Mouse (Mus musculus) hindbrain, embryonic 16.5 days (tissue): ENCODE measurements around the gene Cst11. TPM values are rescaled to one million over a fixed set of nuclear protein-coding genes. Genes with fewer than 3 reads are reported as not detected.
A peak's percentile ranks its signal among the peaks of the same experiment; 100 is the strongest.

Experiments
- ATAC-seq: fragments of 200-750 bp; cut with Nextera tagmentation; 2 replicates; pipeline ENCODE4 v1.8.0; 2017; ENCODE audit warnings: moderate TSS enrichment, moderate library complexity
- H3K27ac ChIP-seq: fragments of 300-500 bp; sonication (generic); 2 replicates; pipeline ENCODE4 v1.5.1; 2014; ENCODE audit warnings: low read depth, mild to moderate bottlenecking, control low read depth, low read length, moderate library complexity
- H3K27me3 ChIP-seq: fragments of 300-500 bp; sonication (generic); replicated peaks from 2 replicates; pipeline ENCODE4 v1.6.1; 2014; ENCODE audit warnings: low read length; ENCODE audit not compliant: control insufficient read depth, insufficient read depth
- H3K36me3 ChIP-seq: fragments of 300-500 bp; sonication (generic); 2 replicates; pipeline ENCODE4 v1.6.1; 2014; ENCODE audit warnings: mild to moderate bottlenecking, low read length, moderate library complexity, mixed read lengths; ENCODE audit not compliant: control insufficient read depth, insufficient read depth
- H3K4me1 ChIP-seq: fragments of 300-500 bp; sonication (generic); 2 replicates; pipeline ENCODE4 v1.6.1; 2014; ENCODE audit warnings: low read depth, low read length; ENCODE audit not compliant: control insufficient read depth, insufficient read depth
- H3K4me2 ChIP-seq: fragments of 300-500 bp; sonication (generic); 2 replicates; pipeline ENCODE4 v1.6.1; 2014; ENCODE audit warnings: mild to moderate bottlenecking, low read length, control low read depth, moderate library complexity
- H3K4me3 ChIP-seq: fragments of 300-500 bp; sonication (generic); 2 replicates; pipeline ENCODE4 v1.5.1; 2014; ENCODE audit warnings: mild to moderate bottlenecking, low read length, control low read depth, moderate library complexity
- H3K9ac ChIP-seq: fragments of 300-500 bp; sonication (generic); 2 replicates; pipeline ENCODE4 v1.6.1; 2014; ENCODE audit warnings: low read depth, mild to moderate bottlenecking, control low read depth, low read length, moderate library complexity
- H3K9me3 ChIP-seq: fragments of 300-500 bp; sonication (generic); 2 replicates; pipeline ENCODE4 v1.6.1; 2014; ENCODE audit warnings: mild to moderate bottlenecking, low read length, moderate library complexity; ENCODE audit not compliant: control insufficient read depth
- WGBS: fragments of 180-500 bp; shearing (Covaris S2); extraction: QIAGEN DNeasy Blood & Tissue Kit; methylation state at CpG from one replicate; pipeline ENCODE4 v1.1.7; 2014; 5-methylcytosine and 5-hydroxymethylcytosine counted together
- polyA plus RNA-seq: library from polyadenylated mRNA; unstranded; fragments of >200 nt; fragmentation: Nextera tagmentation; extraction: Ambion mirVana; gene quantifications from 2 replicates; pipeline ENCODE4 v1.2.1, GENCODE M21; 2015

The Cst11 gene
- polyA plus RNA-seq, 1 experiment from 2014 or later: not detected

DNA sequence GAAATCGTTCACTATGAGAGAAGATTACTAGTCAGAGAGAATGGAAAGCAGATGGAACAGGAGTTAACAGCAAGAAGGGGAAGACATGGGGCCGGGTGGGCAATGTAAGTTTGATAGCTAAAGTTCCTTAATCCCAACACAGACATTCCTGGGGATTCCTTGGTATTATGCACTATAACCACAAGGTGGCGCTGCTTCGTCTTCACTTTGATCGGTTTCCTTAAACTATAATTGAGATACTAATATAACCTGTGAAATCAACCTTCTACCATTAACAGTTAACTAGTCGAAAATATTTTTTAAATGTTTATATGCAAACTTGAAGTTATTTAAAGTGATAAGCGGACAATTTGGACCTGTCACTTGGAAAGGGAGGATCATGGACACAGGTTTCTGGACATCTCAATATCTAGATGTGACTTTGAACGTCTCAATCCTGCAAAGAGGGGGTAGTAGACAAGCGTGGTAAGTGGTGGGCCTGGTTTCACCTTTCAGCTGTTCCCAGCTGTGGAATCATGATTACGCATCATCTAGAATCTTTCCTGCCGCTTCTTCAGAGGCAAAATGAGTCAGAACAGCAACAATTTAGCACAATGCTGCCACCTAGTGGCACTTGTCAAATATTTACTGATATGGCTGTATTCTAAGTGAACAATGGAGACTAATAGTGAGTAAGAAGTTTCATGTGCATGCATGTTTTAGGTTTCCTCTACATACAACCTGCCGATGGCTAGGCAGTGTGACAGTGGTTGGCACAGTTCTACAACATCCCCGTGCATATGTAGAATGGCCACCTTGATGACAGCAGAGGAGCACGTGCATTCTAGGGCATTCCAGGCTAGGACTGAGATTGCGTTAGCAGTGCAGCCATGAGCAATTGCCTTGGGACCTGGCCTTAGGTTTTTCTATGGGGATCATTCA lies 19.1 kb downstream of the Cst11 start:
- Histone ChIP-seq H3K9ac (peak overlapping the region; percentile 54; the same call in 1 of the 2 replicates), H3K27me3 (0 out of 2 replicates have a peak, but pooled peaks cover 2% of the 10 kb centered on the region), H3K27ac (0 out of 2 replicates have a peak overlapping the region, but pooled peaks have one; percentile 35), H3K36me3 (no peaks in the 10 kb centered on the region), H3K4me3 (peak overlapping the region; percentile 41), H3K4me2 (peak overlapping the region; percentile 73), H3K4me1 (no peaks in the 10 kb centered on the region), H3K9me3 (no peaks in the 10 kb centered on the region)
- peak; percentile 95 for ATAC-seq
- 18% methylated on average over 15 of the region's 15 CpGs for WGBS

DNA sequence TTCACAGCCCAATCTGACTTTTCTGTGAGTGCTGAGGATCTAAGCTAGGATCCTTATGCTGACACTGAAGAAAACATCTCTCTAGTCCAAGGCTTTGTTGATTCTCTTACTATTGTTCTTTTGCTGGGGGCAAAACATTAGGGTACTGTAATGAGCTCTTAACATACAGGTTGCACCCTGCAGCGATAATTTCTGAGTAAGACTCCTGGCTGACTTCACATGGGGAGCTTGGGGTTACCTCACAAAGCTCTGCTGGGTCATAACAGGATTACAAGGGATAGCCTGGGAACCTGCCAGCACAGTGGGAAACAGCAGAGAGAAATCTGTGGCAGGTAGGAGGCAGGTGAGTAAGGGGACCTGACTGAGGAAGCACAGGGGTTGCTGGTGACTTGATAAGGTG lies 21.2 kb downstream of the Cst11 start, which contains the start of gene Cstl1:
Gene Cstl1 (plus strand): TSS at position 301 of the 400 bp plus-strand sequence.
- ATAC-seq: no peak
- no peak within 1 kb of the TSS for H3K27ac ChIP-seq
- 85% methylated on average over 1 of the region's 1 CpGs for WGBS
- no peak within 1 kb of the TSS for H3K4me3 ChIP-seq
- H3K27me3 ChIP-seq: 0 out of 2 replicates have a peak, but pooled peaks cover 2% of the 10 kb centered on the region
- no peaks in the 10 kb centered on the region for H3K4me1 ChIP-seq
- no peak within 1 kb of the TSS for H3K4me2 ChIP-seq
- H3K36me3 ChIP-seq: no peaks in the 10 kb centered on the region
- no peak within 1 kb of the TSS for H3K9ac ChIP-seq
- H3K9me3 ChIP-seq: no peaks in the 10 kb centered on the region

- H3K9me3 ChIP-seq: no peaks in the 10 kb centered on the region
- H3K36me3 ChIP-seq: no peaks in the 10 kb centered on the region
- H3K4me1 ChIP-seq: no peaks in the 10 kb centered on the region
- WGBS: 85% methylated on average over 3 of the region's 3 CpGs
- no peak overlapping the region for H3K9ac ChIP-seq
- no peak overlapping the region for H3K4me2 ChIP-seq
- H3K4me3 ChIP-seq: no peak overlapping the region
- no peaks in the 10 kb centered on the region for H3K27me3 ChIP-seq
- no peak for ATAC-seq
- H3K27ac ChIP-seq: no peak overlapping the region
Observed at GRCm38 (mm10) chr2:148743846-148744407, 27.4 kb downstream of the Cst11 start.

- H3K9ac ChIP-seq: no peak overlapping the region
- 63% methylated on average over 3 of the region's 3 CpGs for WGBS
- no peaks in the 10 kb centered on the region for H3K4me1 ChIP-seq
- no peaks in the 10 kb centered on the region for H3K36me3 ChIP-seq
- H3K9me3 ChIP-seq: no peaks in the 10 kb centered on the region
- no peak overlapping the region for H3K27ac ChIP-seq
- no peak overlapping the region for H3K4me3 ChIP-seq
- no peak overlapping the region for H3K4me2 ChIP-seq
- ATAC-seq: peak; percentile 70; the same call in 1 of the 2 replicates
- no peaks in the 10 kb centered on the region for H3K27me3 ChIP-seq
Observed at GRCm38 (mm10) chr2:148743001-148743400, 28.3 kb downstream of the Cst11 start.

DNA sequence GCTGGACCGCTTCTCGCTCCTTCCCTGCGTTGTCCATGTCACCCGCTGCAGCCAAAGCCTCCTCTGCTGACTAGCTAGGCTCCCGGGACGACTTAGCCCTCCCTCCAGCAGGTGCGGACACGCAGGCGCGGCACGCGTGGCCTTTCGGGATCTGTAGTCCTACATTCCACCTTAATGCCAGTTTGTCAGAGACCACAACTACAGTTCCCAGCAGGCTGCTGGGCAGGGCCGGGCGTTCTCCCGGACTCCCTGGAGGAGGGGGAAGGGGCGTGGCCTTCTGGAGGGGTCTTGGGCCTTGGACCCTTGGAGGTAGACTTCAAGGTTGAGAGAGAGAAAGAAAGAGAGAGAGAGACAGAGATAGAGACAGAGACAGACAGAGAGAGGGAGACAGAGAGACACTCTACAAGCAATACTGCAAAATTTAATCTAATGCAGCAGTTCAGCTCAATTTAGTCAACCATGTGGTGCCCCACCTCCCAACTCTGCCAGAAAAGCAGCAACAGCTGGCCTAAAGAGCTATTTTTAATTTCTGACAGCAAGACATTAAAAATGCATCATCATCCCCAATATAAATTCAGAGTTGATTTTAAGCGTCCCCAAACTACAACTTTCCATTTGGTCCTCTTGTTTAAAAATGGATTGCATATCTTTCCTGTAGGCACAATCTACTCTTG lies 38.8 kb downstream of the Cst11 start, which contains the start of gene Napb:
Gene Napb (minus strand): TSS at position 141 of the 674 bp plus-strand sequence.
- 5% methylated on average over 18 of the region's 18 CpGs for WGBS
- Histone ChIP-seq H3K4me3 (peak within 1 kb of the TSS; percentile 88), H3K9ac (peak within 1 kb of the TSS; percentile 90), H3K9me3 (no peaks in the 10 kb centered on the region), H3K27me3 (no peaks in the 10 kb centered on the region), H3K4me2 (peak within 1 kb of the TSS; percentile 84), H3K4me1 (peaks cover 12% of the 10 kb centered on the region), H3K27ac (peak within 1 kb of the TSS; percentile 69), H3K36me3 (no peaks in the 10 kb centered on the region)
- peak; percentile 100 for ATAC-seq

DNA sequence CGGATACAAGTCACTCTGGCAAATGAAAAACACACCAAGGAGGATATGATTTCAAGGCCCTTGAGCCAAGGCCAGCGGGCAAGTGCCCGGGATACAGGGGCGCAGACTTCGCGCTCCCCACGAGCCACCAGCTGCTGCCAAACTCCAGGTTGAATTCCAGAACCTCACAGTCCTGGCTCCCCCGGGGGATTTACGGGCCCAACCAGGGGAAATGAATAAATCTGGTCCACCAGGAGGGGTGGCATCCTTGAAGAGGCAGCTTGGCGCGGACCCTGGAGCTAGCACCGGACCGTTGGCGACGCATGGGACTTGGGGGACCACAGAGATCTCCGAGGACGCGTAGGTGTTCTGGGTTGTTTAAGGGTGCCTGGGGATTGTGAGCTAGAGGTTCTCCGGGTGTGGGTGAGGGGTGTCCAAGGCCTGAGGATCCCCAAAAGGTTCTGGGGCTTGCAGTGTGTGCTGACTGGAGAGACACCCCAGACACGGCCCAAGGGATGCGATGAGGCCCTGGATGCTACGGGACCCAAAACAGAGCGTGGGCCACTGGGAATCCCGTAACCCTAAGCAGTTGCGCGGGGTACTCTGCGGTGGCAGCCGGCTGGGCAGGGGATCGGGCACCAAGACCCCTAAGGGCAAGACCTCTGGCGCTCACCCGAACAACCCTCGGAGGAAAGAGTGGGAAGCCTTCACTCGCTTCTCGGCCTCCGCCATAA lies 39.5 kb downstream of the Cst11 start:
- Histone ChIP-seq H3K27me3 (no peaks in the 10 kb centered on the region), H3K9ac (peak overlapping the region; percentile 90), H3K36me3 (no peaks in the 10 kb centered on the region), H3K27ac (peak overlapping the region; percentile 69), H3K4me3 (peak overlapping the region; percentile 88), H3K9me3 (no peaks in the 10 kb centered on the region), H3K4me1 (peaks cover 12% of the 10 kb centered on the region), H3K4me2 (peak overlapping the region; percentile 84)
- ATAC-seq: peak; percentile 82; the same call in 1 of the 2 replicates
- WGBS: under 1% methylated on average over 34 of the region's 35 CpGs

DNA sequence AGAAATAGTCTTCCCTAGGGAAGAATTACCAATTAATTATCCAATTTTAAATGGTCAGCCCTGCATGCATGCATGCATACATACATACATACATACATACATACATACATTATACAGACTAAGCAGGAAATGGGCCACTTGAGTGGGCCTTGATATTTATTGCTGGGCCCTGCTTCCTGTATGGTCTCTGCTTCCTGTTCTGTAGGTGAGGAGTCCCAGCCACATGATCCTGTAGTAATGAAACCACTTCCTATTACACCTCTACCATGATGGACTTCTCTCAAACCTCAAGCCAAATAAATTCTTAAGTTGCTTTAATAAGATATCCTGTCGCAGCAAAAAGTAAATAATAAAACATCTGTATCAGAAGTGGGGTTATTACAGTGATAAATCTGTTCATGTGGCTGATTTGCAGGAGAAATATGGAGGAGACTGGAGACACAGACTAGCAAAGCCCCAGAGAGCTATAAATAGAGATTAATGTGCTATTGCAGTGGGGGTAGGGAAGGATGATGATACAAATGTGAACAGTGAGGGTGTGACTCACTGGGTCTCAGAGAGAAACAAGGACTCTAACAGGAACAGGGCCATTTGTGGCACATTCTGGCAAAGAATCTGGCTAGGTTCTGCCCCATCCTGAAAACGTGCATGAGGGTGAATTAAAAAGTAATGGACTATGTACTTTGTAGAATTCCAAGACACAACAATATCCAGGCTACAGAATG lies 51.9 kb downstream of the Cst11 start:
- Histone ChIP-seq H3K9me3 (no peaks in the 10 kb centered on the region), H3K4me1 (no peaks in the 10 kb centered on the region), H3K36me3 (no peaks in the 10 kb centered on the region), H3K27ac (no peak overlapping the region), H3K27me3 (no peaks in the 10 kb centered on the region), H3K4me3 (no peak overlapping the region), H3K9ac (no peak overlapping the region), H3K4me2 (no peak overlapping the region)
- WGBS: 84% methylated on average over 2 of the region's 2 CpGs
- no peak for ATAC-seq
